Mouse (Mus musculus): ENCODE data around the gene Fbf1. TPM values are rescaled to one million over a fixed set of nuclear protein-coding genes. Genes with fewer than 3 reads are reported as not detected.

Fbf1 gene
- polyA plus RNA-seq, 1 experiment from 2014 or later = 73.5 TPM

DNA sequence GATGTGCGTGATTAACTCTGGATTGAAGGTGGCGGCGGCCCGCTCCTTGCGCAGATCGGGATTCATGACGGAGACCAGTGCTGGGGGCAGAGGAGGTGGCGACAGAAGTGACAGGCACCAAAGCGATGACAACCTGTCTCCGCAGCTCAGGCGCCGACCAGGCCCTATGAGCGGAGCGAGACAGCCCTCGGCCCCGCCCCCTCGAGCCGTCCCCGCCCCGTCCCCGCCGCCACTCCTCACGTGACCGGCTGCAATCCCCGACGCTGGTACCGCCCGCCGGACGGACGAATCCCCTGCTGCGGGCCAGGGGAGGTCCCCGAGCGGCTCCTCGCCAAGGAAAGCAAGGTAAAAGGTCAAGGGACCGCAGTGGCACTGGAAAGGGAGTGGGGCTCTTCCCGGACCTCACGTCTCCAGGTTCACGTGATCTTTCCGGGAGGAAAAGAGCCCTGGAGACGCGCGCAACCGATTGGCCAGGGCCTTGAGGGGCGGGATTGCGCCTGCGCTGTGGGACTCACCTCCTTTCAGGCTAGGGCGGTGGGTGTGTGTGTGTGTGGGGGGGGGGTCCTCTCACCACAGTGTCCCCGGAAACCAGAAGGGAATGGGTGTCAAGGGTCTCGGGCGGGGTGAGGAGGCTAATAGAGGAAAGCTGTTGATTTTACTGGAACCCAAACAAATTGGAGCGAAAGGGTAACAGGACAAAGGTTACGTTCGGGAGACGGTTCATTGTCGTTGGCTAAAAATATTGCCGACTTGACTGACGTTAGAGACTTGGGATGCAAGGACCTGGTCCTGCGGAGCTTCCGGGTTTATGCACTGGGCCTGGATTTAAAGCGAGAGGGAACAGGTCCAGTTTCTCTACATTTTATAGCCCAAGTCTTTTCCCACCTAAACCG lies 30.9 kb upstream of the Fbf1 start, which contains the start of the genes Ten1 and Acox1:
Gene Ten1, plus strand, starts transcription at position 217 of the 893 bp plus-strand sequence.
Gene Acox1, minus strand, starts transcription at position 407 of the 893 bp plus-strand sequence.
- WGBS = under 1% methylated on average over 61 of the region's 62 CpGs
- peak; percentile 99 for ATAC-seq (replicated peaks)

DNA sequence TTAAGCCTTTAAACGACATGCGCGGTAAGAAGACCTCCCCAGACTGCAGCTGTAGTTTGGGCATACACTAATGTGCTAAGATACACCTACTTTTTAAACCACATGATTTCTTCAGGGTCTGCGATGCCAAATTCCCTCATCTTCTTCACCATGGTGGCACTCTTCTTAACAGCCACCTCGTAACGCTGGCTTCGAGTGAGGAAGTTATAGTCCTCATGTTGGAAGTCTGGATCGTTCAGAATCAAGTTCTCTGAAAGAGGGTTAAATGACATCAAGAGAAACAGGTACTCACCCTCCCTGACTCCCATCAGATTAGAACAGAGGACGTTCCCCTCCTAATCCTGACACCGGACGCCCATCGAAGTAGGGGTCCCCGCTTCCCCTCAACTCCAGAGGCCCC lies 30.2 kb upstream of the Fbf1 start:
- Histone ChIP-seq H3K36me3 (no peaks in the 10 kb centered on the region), H3K27ac (replicated peaks) (peak overlapping the region; percentile 97), H3K4me3 (peak overlapping the region; percentile 84), H3K4me2 (replicated peaks) (peak overlapping the region; percentile 64), H3K9ac (replicated peaks) (peak overlapping the region; percentile 91), H3K9me3 (no peaks in the 10 kb centered on the region), H3K27me3 (no peaks in the 10 kb centered on the region), H3K4me1 (peaks cover 40% of the 10 kb centered on the region)
- WGBS = 24% methylated on average over 13 of the region's 13 CpGs
- no peak; the same call in 1 of the 2 replicates for ATAC-seq (replicated peaks)

More for the DNA sequence above, 30.9 kb upstream of the Fbf1 start, which contains the start of the genes Ten1 and Acox1:
- H3K27me3 ChIP-seq = no peaks in the 10 kb centered on the region
- H3K9ac ChIP-seq (replicated peaks) = peak within 1 kb of the TSS; percentile 91
- H3K27ac ChIP-seq (replicated peaks) = peak within 1 kb of the TSS; percentile 97
- H3K4me3 ChIP-seq = peak within 1 kb of the TSS; percentile 84
- peak within 1 kb of the TSS; percentile 64 for H3K4me2 ChIP-seq (replicated peaks)
- no peaks in the 10 kb centered on the region for H3K36me3 ChIP-seq
- no peaks in the 10 kb centered on the region for H3K9me3 ChIP-seq
- H3K4me1 ChIP-seq = peaks cover 40% of the 10 kb centered on the region

DNA sequence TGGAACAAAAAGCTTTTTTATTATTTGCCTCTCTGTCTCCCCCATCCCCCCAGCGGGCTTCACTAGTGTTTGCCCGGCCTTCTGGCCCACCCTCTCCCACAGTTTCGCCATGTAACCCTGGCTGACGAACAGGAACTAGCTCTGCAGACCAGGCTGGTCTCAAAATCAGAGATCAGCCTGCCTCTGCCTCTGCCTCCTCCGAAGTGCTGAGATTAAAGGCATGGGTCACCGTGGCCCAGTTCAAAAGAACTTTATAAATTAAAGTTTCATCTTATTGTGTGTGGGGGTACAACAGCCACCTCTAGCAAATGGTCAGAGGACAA lies 29.6 kb upstream of the Fbf1 start:
- Histone ChIP-seq H3K27me3 (no peaks in the 10 kb centered on the region), H3K36me3 (no peaks in the 10 kb centered on the region), H3K4me1 (peaks cover 40% of the 10 kb centered on the region), H3K9me3 (no peaks in the 10 kb centered on the region), H3K4me2 (replicated peaks) (peak overlapping the region; percentile 64), H3K4me3 (peak overlapping the region; percentile 84; the same call in 1 of the 2 replicates), H3K27ac (replicated peaks) (no peak overlapping the region), H3K9ac (replicated peaks) (no peak overlapping the region)
- ATAC-seq (replicated peaks) = no peak
- 86% methylated on average over 6 of the region's 6 CpGs for WGBS

DNA sequence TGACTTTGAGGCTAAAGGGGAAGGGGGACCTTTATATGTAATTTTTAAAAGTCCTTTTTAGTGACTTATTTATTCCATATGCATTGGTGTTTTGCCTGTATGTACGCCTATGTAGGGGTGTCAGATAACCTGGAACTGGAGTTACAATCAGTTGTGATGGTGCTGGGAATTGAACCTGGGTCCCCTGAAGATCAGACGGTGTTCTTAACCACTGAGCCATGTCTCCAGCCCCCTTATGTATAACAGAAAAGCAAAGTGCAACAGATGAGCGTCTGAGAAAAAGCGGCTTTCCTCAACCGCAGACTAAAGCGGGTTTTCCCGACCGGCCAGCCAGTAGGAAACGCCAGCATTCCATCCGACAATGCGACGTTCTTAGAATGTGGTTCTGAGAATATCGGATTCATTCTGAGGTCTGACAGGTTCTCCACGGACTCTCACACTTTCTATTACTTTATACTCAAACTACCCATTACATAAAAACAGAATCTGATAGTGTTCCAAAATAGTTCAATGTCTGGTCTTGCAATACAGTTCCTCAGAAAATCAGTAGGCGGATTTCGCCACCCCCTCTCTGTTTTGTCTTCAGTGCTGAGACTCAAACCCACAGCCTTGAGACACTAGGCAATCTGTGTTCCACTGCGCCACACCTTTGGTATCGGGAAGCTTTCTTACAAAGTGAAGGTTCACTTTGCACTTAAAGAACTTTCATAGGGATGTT lies 29.1 kb upstream of the Fbf1 start:
- peak overlapping the region; percentile 64 for H3K4me2 ChIP-seq (replicated peaks)
- ATAC-seq (replicated peaks) = no peak
- no peaks in the 10 kb centered on the region for H3K27me3 ChIP-seq
- WGBS = 95% methylated on average over 18 of the region's 18 CpGs
- no peak overlapping the region for H3K9ac ChIP-seq (replicated peaks)
- peak overlapping the region; percentile 84; the same call in 1 of the 2 replicates for H3K4me3 ChIP-seq
- no peaks in the 10 kb centered on the region for H3K36me3 ChIP-seq
- H3K27ac ChIP-seq (replicated peaks) = no peak overlapping the region
- no peaks in the 10 kb centered on the region for H3K9me3 ChIP-seq
- H3K4me1 ChIP-seq = peaks cover 40% of the 10 kb centered on the region

DNA sequence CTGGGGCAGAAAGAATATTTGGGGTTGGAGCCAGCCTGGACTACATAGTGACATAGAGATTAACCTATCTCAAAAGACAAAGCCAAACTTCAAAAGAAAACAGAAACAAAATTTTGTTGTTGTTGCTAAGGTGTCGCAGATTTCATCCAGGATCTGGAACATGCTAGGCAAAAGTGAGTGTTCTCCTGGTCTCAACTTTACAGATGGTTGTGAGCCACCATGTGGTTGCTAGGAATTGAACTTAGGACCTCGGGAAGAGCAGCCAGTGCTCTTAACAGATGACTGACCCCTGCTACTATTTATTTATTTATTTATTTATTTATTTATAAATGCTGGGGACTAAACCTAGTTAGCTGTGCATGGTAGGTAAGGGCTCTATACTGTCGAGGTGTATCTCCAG lies 28.4 kb upstream of the Fbf1 start:
- Histone ChIP-seq H3K9me3 (no peaks in the 10 kb centered on the region), H3K4me1 (peaks cover 40% of the 10 kb centered on the region), H3K27me3 (no peaks in the 10 kb centered on the region), H3K36me3 (peaks cover 2% of the 10 kb centered on the region; the same call in 1 of the 2 replicates), H3K4me2 (replicated peaks) (no peak overlapping the region), H3K4me3 (no peak overlapping the region), H3K27ac (replicated peaks) (no peak overlapping the region), H3K9ac (replicated peaks) (no peak overlapping the region)
- WGBS = 89% methylated on average over 3 of the region's 3 CpGs
- ATAC-seq (replicated peaks) = no peak

DNA sequence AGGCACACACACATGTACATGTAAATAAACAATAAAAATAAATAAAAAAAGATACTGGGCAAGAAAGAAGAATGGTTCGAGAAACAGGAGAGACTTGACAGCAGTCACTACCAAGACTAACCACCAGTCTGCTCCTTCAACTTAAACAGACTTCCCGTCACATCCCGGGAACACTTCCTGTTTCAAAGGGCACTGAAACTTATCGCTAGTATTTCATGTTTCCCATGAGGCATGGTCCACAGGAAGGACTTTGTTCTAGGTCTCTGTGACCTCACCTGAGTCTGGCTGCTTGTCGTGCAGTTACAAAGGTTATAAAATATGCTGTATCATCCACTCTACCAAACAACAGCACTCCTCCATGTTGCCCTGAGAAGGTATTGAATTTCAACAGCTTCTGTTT lies 27.3 kb upstream of the Fbf1 start:
- Histone ChIP-seq H3K9me3 (no peaks in the 10 kb centered on the region), H3K4me3 (no peak overlapping the region), H3K36me3 (peaks cover 7% of the 10 kb centered on the region), H3K4me1 (peaks cover 40% of the 10 kb centered on the region), H3K9ac (replicated peaks) (no peak overlapping the region), H3K27me3 (no peaks in the 10 kb centered on the region), H3K27ac (replicated peaks) (no peak overlapping the region), H3K4me2 (replicated peaks) (no peak overlapping the region)
- ATAC-seq (replicated peaks) = no peak
- 85% methylated on average over 5 of the region's 5 CpGs for WGBS

DNA sequence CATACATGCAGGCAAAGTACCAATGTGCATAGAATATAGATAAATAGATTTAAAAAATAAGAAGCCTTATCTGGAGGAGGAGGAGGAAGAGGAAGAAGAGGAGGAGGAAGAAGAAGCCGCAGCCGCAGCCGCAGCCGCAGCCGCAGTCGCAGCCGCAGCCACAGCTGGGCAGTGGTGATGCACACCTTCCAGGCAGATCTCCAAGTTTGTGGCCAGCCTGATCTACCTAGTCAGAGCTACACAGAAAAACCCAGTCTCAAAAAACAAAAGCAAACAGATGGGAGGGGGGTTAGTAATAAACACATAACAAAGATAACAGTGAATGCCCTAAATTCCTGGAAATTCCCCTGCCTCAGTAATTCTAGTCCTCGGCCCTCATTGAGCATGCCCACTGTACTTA lies 26.7 kb upstream of the Fbf1 start:
- no peak overlapping the region for H3K9ac ChIP-seq (replicated peaks)
- ATAC-seq (replicated peaks) = no peak

DNA sequence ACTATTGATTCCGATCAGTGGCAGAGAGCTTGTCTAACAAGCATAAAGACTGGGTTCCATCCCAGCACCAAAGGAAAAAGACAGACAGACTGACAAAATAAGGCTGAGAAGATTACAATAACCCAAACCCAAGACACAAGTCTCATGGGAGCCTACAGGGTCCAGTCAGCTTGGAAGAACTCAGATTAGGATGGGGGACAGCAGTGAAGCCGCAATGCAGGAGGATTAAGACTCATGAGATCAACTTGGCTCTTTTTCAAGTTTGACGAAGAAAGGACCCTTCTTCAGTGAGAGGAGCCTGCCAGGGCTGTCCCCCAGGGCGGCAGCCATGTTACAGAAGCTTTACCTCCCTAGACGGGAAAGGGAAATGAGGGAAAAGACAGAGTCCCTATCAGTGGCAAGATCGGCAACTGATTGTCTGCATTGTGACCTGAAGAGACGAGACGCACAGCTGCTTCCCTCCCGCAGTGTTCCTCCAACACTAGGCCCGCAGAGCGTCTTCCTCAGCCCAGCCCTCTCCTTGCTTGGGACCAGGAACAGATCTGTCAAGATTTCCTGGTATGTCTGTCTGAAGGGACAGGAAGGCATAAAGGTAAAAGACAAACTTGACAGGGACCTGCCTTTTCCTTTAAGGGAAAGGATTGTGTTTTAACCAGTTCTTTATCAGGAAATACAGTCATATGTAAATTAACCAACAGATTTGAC lies 19.4 kb upstream of the Fbf1 start:
- no peak overlapping the region for H3K4me3 ChIP-seq
- no peak overlapping the region for H3K4me2 ChIP-seq (replicated peaks)
- peaks cover 15% of the 10 kb centered on the region for H3K4me1 ChIP-seq
- WGBS = 45% methylated on average over 11 of the region's 11 CpGs
- ATAC-seq (replicated peaks) = no peak
- H3K9ac ChIP-seq (replicated peaks) = no peak overlapping the region
- H3K27ac ChIP-seq (replicated peaks) = no peak overlapping the region; the same call in 1 of the 2 replicates
- H3K27me3 ChIP-seq = no peaks in the 10 kb centered on the region
- no peaks in the 10 kb centered on the region for H3K9me3 ChIP-seq
- H3K36me3 ChIP-seq = peaks cover 27% of the 10 kb centered on the region

More for the DNA sequence above, 26.7 kb upstream of the Fbf1 start:
- Histone ChIP-seq H3K27me3 (no peaks in the 10 kb centered on the region), H3K4me2 (replicated peaks) (no peak overlapping the region), H3K9me3 (no peaks in the 10 kb centered on the region), H3K4me3 (no peak overlapping the region), H3K27ac (replicated peaks) (no peak overlapping the region), H3K36me3 (peaks cover 7% of the 10 kb centered on the region), H3K4me1 (peaks cover 38% of the 10 kb centered on the region)
- 96% methylated on average over 8 of the region's 8 CpGs for WGBS

DNA sequence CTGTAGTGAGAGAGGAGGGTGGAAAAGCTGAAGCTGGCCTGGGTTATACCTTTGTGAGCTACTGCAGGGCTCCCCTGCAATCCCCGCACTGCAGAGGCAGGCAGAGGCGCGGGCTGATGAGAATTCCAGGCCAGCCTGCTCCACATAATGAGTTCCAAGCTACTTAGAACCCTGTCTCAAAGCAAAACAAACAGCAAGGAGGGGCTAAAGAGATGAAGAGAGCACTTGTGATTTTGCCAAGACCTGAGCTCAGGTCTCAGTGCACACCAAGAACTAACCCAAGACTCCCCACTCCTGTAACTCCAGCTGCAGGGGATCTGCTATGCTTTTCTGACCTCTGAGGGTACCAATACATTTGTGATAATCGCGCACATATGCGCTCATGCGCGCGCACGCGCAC lies 18.4 kb upstream of the Fbf1 start:
- Histone ChIP-seq H3K4me1 (peaks cover 15% of the 10 kb centered on the region), H3K27ac (replicated peaks) (0 out of 2 replicates have a peak overlapping the region, but pooled peaks have one; percentile 16), H3K4me2 (replicated peaks) (no peak overlapping the region), H3K4me3 (no peak overlapping the region), H3K9me3 (no peaks in the 10 kb centered on the region), H3K27me3 (no peaks in the 10 kb centered on the region), H3K9ac (replicated peaks) (no peak overlapping the region), H3K36me3 (peaks cover 34% of the 10 kb centered on the region)
- no peak for ATAC-seq (replicated peaks)
- 82% methylated on average over 11 of the region's 11 CpGs for WGBS

DNA sequence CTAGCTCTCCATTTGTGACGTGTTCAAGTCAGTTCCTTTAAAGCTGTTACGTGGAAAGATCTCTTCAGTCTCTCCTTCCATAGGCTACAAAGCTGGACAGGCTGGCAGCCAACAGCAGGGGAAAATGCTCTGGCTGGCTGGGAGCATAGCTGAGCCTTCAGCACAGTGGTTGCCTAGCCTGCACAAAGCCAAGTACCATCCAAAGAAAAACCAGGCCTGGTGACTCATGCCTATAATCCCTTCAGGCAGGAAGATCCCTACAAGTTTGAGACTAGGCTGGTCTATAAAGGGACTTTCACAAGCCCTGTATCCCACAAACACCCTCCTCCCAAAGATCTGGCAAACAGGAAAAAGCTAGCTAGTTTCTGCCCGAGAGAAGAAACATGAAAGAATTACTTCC lies 17.9 kb upstream of the Fbf1 start:
- no peak overlapping the region for H3K9ac ChIP-seq (replicated peaks)
- no peak overlapping the region for H3K4me2 ChIP-seq (replicated peaks)
- H3K27me3 ChIP-seq = no peaks in the 10 kb centered on the region
- H3K36me3 ChIP-seq = peaks cover 30% of the 10 kb centered on the region
- H3K27ac ChIP-seq (replicated peaks) = 0 out of 2 replicates have a peak overlapping the region, but pooled peaks have one; percentile 16
- H3K4me3 ChIP-seq = no peak overlapping the region
- no peaks in the 10 kb centered on the region for H3K9me3 ChIP-seq
- H3K4me1 ChIP-seq = peaks cover 15% of the 10 kb centered on the region
- ATAC-seq (replicated peaks) = no peak
- WGBS = 84% methylated on average over 3 of the region's 3 CpGs

DNA sequence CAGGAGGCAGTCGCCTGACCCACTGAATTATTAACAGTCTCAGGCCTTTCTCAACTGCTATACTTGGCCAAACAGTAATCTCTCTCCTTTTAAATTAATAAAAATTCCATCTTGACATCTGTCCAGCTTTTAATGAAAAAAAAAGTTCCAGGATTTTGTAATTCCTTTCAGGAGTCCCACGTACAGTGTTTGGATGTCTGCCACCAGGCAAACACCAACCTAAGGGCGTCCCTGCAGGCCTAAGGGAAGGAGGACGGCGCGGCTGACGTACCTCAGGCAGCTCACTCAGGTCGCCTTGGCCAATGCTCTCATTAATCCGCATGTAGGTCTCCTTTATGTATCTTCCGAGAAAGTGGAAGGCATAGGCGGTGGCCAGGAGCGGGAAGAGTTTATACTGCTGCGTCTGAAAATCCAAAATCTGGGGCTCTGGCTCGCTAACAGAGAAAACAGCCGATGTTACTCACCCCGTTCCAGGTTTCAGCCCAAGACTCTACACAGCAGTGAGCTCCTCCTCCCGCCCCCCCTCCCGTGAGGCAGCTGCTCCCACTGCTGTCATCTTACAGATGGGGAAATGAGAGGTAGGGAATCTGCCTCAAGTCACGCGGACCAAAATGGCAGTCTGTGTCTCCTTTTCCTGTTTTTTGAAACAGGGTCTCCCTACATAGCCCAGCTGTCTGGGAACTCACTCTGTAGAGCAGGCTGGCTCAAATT lies 10.6 kb upstream of the Fbf1 start:
- Histone ChIP-seq H3K4me1 (no peaks in the 10 kb centered on the region), H3K4me3 (no peak overlapping the region), H3K9me3 (no peaks in the 10 kb centered on the region), H3K27me3 (no peaks in the 10 kb centered on the region), H3K4me2 (replicated peaks) (no peak overlapping the region), H3K36me3 (peaks cover 75% of the 10 kb centered on the region), H3K27ac (replicated peaks) (no peak overlapping the region), H3K9ac (replicated peaks) (no peak overlapping the region)
- 85% methylated on average over 20 of the region's 20 CpGs for WGBS
- ATAC-seq (replicated peaks) = no peak

Data from forebrain, embryonic 15.5 days (tissue).